Mouse (Mus musculus): ENCODE results near the gene Hunk. TPM values are rescaled to one million over a fixed set of nuclear protein-coding genes. Genes with fewer than 3 reads are reported as not detected.

Gene Hunk
- total and polyA plus RNA-seq, 2 experiments: 0.50 to 0.74 TPM

GRCm38 (mm10) chr16:90518232-90518631 lies 132.4 kb downstream of the Hunk start:
- Histone ChIP-seq H3K4me3 (ENCODE audit: insufficient read depth, low read depth, low read length) (no peak overlapping the region), H3K4me1 (ENCODE audit: control insufficient read depth, insufficient read depth, low read length) (no peaks in the 10 kb centered on the region), H3K27me3 (ENCODE audit: control insufficient read depth, insufficient read depth, low read length) (no peaks in the 10 kb centered on the region), H3K27ac (replicated peaks; ENCODE audit: insufficient read depth, low read depth, low read length) (no peak overlapping the region), H3K9ac (ENCODE audit: low read depth, low read length) (no peak overlapping the region), H3K36me3 (ENCODE audit: control insufficient read depth, insufficient read depth, low read length) (no peaks in the 10 kb centered on the region), H3K79me2 (ENCODE audit: control insufficient read depth, insufficient read depth, low read length) (no peaks in the 10 kb centered on the region)
- WGBS: 91% methylated on average over 8 of the region's 8 CpGs
- no peak for DNase-seq (ENCODE audit: extremely low read depth, low read depth, low spot score)
- TF ChIP-seq POLR2A (IDR thresholded peaks at IDR 0.05; ENCODE audit: extremely low read depth, insufficient read depth, low read length): no peak

DNA sequence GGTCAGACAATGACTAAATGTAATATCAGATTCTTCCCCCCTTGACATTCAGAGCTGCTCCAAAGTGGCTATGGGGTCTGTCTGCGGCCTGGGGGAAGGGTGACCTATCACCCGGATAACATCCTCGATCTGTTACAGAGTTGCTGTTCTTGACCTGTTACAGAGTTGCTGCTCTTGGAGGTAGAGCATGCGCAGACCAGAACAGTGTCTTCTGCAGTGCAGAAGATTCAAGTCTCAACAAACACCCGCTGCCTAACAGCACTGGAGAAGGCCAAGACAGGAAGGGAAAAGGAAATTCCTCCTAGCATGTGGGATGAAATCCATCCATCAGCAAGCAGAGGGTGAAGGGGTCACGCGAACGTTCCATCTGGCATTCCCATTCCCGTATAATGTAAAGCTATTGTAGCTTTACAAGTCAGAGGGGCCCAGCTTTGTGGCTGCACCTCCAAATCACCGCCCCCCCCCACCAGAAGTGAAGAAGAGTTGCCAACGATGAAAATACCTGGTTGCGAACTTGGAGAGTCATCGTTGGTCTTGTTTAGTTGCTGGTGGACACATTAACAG lies 133.0 kb downstream of the Hunk start:
- TF ChIP-seq CTCF (IDR thresholded peaks at IDR 0.05; ENCODE audit: low read depth, low read length): no peak
- no peak for TF ChIP-seq POLR2A (IDR thresholded peaks at IDR 0.05; ENCODE audit: extremely low read depth, insufficient read depth, low read length)

DNA sequence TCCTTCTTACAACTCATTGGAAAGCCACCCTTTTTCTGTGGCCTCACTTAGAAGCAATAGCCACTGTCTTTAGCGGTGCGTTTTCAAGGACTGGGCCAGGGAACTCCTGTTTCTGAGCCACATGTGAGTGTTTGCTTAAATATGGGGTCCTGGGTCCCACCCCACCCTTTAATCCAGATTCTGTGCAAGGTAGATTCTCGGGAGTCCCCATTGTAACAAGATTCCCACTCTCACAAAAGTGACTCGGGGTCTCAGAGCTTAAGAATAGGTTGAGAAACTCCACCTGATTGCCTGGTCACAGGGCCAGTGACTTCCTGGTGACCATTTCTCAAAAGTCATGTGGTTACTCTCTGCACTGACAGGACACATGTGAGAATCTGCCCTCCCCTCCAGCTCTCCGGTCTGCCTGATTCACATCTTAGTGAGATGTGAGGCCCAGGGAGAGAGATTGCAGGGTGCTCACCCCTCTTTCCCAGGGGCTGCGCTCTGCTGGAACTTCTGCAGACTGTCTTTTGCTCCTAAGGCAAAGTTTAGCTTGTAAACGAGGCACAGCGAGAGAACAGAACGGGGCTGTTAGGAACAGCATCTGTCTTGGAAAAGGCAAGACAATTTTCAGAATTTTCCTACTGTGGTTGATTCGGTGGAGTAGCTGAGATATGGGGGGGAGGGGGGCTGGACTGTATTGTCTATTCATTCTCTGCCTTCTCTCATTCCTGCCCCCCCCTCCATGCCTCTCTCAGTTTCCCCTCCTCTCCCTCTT lies 135.6 kb downstream of the Hunk start:
- no peaks in the 10 kb centered on the region for H3K36me3 ChIP-seq (ENCODE audit: control insufficient read depth, insufficient read depth, low read length)
- DNase-seq (ENCODE audit: extremely low read depth, low read depth, low spot score): no peak
- TF ChIP-seq CTCF (IDR thresholded peaks at IDR 0.05; ENCODE audit: low read depth, low read length): no peak
- no peak for TF ChIP-seq POLR2A (IDR thresholded peaks at IDR 0.05; ENCODE audit: extremely low read depth, insufficient read depth, low read length)
- 35% methylated on average over 10 of the region's 10 CpGs for WGBS
- no peak overlapping the region for H3K27ac ChIP-seq (replicated peaks; ENCODE audit: insufficient read depth, low read depth, low read length)
- H3K4me1 ChIP-seq (ENCODE audit: control insufficient read depth, insufficient read depth, low read length): no peaks in the 10 kb centered on the region
- no peaks in the 10 kb centered on the region for H3K79me2 ChIP-seq (ENCODE audit: control insufficient read depth, insufficient read depth, low read length)
- H3K27me3 ChIP-seq (ENCODE audit: control insufficient read depth, insufficient read depth, low read length): no peaks in the 10 kb centered on the region; the same call in 1 of the 2 replicates
- H3K9ac ChIP-seq (ENCODE audit: low read depth, low read length): no peak overlapping the region
- no peak overlapping the region for H3K4me3 ChIP-seq (ENCODE audit: insufficient read depth, low read depth, low read length)

More for the DNA sequence above, 133.0 kb downstream of the Hunk start:
- H3K4me3 ChIP-seq (ENCODE audit: insufficient read depth, low read depth, low read length): no peak overlapping the region
- no peak overlapping the region for H3K27ac ChIP-seq (replicated peaks; ENCODE audit: insufficient read depth, low read depth, low read length)
- 81% methylated on average over 13 of the region's 13 CpGs for WGBS
- no peaks in the 10 kb centered on the region for H3K36me3 ChIP-seq (ENCODE audit: control insufficient read depth, insufficient read depth, low read length)
- H3K27me3 ChIP-seq (ENCODE audit: control insufficient read depth, insufficient read depth, low read length): no peaks in the 10 kb centered on the region
- no peaks in the 10 kb centered on the region for H3K4me1 ChIP-seq (ENCODE audit: control insufficient read depth, insufficient read depth, low read length)
- DNase-seq (ENCODE audit: extremely low read depth, low read depth, low spot score): no peak
- no peak overlapping the region for H3K9ac ChIP-seq (ENCODE audit: low read depth, low read length)
- H3K79me2 ChIP-seq (ENCODE audit: control insufficient read depth, insufficient read depth, low read length): no peaks in the 10 kb centered on the region

DNA sequence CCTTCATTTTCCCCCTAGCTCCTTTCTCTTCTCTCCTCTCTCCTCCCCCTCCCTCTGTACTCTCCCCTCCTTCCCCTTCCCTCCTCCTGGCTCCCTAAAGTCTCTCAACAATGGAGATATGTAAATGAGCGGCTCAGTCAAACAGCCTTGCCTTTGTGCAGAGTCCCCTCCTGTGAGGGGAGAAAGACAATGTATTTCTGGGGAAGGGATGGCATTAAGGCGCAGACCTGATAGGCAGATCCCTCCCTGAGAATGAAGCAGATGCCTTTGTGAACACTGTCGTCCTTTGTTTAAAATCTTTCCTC lies 136.1 kb downstream of the Hunk start:
- H3K9ac ChIP-seq (ENCODE audit: low read depth, low read length): no peak overlapping the region

GRCm38 (mm10) chr16:90522575-90522974 lies 136.8 kb downstream of the Hunk start:
- no peaks in the 10 kb centered on the region for H3K79me2 ChIP-seq (ENCODE audit: control insufficient read depth, insufficient read depth, low read length)
- no peak overlapping the region for H3K27ac ChIP-seq (replicated peaks; ENCODE audit: insufficient read depth, low read depth, low read length)
- 64% methylated on average over 1 of the region's 1 CpGs for WGBS
- H3K36me3 ChIP-seq (ENCODE audit: control insufficient read depth, insufficient read depth, low read length): no peaks in the 10 kb centered on the region
- H3K9ac ChIP-seq (ENCODE audit: low read depth, low read length): no peak overlapping the region
- no peaks in the 10 kb centered on the region; the same call in 1 of the 2 replicates for H3K27me3 ChIP-seq (ENCODE audit: control insufficient read depth, insufficient read depth, low read length)
- no peak for DNase-seq (ENCODE audit: extremely low read depth, low read depth, low spot score)
- H3K4me3 ChIP-seq (ENCODE audit: insufficient read depth, low read depth, low read length): no peak overlapping the region
- no peak for TF ChIP-seq CTCF (IDR thresholded peaks at IDR 0.05; ENCODE audit: low read depth, low read length)
- no peak for TF ChIP-seq POLR2A (IDR thresholded peaks at IDR 0.05; ENCODE audit: extremely low read depth, insufficient read depth, low read length)
- H3K4me1 ChIP-seq (ENCODE audit: control insufficient read depth, insufficient read depth, low read length): no peaks in the 10 kb centered on the region

More for the DNA sequence above, 136.1 kb downstream of the Hunk start:
- H3K36me3 ChIP-seq (ENCODE audit: control insufficient read depth, insufficient read depth, low read length): no peaks in the 10 kb centered on the region
- no peak for DNase-seq (ENCODE audit: extremely low read depth, low read depth, low spot score)
- no peak for TF ChIP-seq POLR2A (IDR thresholded peaks at IDR 0.05; ENCODE audit: extremely low read depth, insufficient read depth, low read length)
- no peak for TF ChIP-seq CTCF (IDR thresholded peaks at IDR 0.05; ENCODE audit: low read depth, low read length)
- 61% methylated on average over 3 of the region's 3 CpGs for WGBS
- no peaks in the 10 kb centered on the region for H3K79me2 ChIP-seq (ENCODE audit: control insufficient read depth, insufficient read depth, low read length)
- H3K4me1 ChIP-seq (ENCODE audit: control insufficient read depth, insufficient read depth, low read length): no peaks in the 10 kb centered on the region
- H3K27me3 ChIP-seq (ENCODE audit: control insufficient read depth, insufficient read depth, low read length): no peaks in the 10 kb centered on the region; the same call in 1 of the 2 replicates
- no peak overlapping the region for H3K27ac ChIP-seq (replicated peaks; ENCODE audit: insufficient read depth, low read depth, low read length)
- H3K4me3 ChIP-seq (ENCODE audit: insufficient read depth, low read depth, low read length): no peak overlapping the region

- TF ChIP-seq POLR2A (IDR thresholded peaks at IDR 0.05; ENCODE audit: extremely low read depth, insufficient read depth, low read length) (no peak), CTCF (IDR thresholded peaks at IDR 0.05; ENCODE audit: low read depth, low read length) (no peak)
- Histone ChIP-seq H3K36me3 (ENCODE audit: control insufficient read depth, insufficient read depth, low read length) (no peaks in the 10 kb centered on the region), H3K4me1 (ENCODE audit: control insufficient read depth, insufficient read depth, low read length) (no peaks in the 10 kb centered on the region), H3K9ac (ENCODE audit: low read depth, low read length) (no peak overlapping the region), H3K79me2 (ENCODE audit: control insufficient read depth, insufficient read depth, low read length) (no peaks in the 10 kb centered on the region), H3K27ac (replicated peaks; ENCODE audit: insufficient read depth, low read depth, low read length) (no peak overlapping the region), H3K27me3 (ENCODE audit: control insufficient read depth, insufficient read depth, low read length) (no peaks in the 10 kb centered on the region; the same call in 1 of the 2 replicates), H3K4me3 (ENCODE audit: insufficient read depth, low read depth, low read length) (no peak overlapping the region)
- DNase-seq (ENCODE audit: extremely low read depth, low read depth, low spot score): no peak
- 35% methylated on average over 6 of the region's 6 CpGs for WGBS
These were observed 137.6 kb downstream of the Hunk start for GRCm38 (mm10) chr16:90523373-90523772.

Data from liver, adult 2 months (tissue).